26 mouse cellular contexts compared by ENCODE assay signal in the genomic region with DNA sequence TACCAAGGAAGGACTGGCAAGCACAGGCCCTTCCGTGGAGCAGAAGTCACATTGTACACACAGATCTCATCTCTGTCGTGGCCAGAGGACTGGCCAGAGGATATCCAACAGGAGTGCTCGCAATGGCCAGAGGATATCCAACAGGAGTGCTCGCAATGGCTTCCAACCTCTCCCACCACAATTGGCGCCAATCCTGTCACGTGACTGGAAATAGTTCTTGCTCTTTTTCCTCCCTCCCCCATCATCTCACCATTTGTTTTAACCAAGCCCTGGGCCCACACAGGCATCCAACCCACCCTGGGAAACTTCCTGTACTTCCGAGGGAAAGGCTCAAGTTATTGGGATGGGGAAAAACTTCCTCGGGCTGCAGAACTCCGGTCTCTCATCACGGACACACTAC.
"Had no signal": no experiment of that assay in that cellular context is flagged by ENCODE, and none has a peak within 500 bp of the region (broad histone marks: within the 10 kb centered on the region; RNA-seq: fewer than 3 reads in every experiment).

No protein-coding gene starts in this region.

- H3K27ac ChIP-seq: heart, adult 2 months; heart, embryonic 13.5 days; heart, embryonic 15.5 days; hindbrain, embryonic 13.5 days; hindbrain, embryonic 15.5 days; hindbrain, postnatal 0 days; kidney, embryonic 15.5 days; kidney, postnatal 0 days; limb, embryonic 13.5 days; limb, embryonic 15.5 days; liver, embryonic 12.5 days; liver, embryonic 14.5 days had no signal

- H3K4me2 ChIP-seq: heart, embryonic 11.5 days; heart, embryonic 13.5 days; heart, embryonic 15.5 days; hindbrain, embryonic 13.5 days; hindbrain, embryonic 15.5 days; kidney, embryonic 15.5 days; limb, embryonic 13.5 days; limb, embryonic 15.5 days; liver, embryonic 12.5 days had no signal

- DNase-seq: gastrocnemius, postnatal 14 days; gastrocnemius, postnatal 36 days; heart, adult 2 months; heart, postnatal 14 days; heart, postnatal 36 days; kidney, adult 11 months; kidney, adult 2 months; kidney, adult 9 months; kidney, postnatal 14 days; kidney, postnatal 36 days; layer of hippocampus, adult 9-11 months; layer of hippocampus, postnatal 36 days; left cerebral cortex, postnatal 4 days had no signal

- H3K9me3 ChIP-seq: heart, embryonic 13.5 days; heart, embryonic 15.5 days; hindbrain, embryonic 13.5 days; hindbrain, embryonic 15.5 days; kidney, embryonic 15.5 days; limb, embryonic 13.5 days; limb, embryonic 15.5 days; liver, embryonic 12.5 days had no signal

- H3K36me3 ChIP-seq: hindbrain, embryonic 13.5 days; hindbrain, embryonic 15.5 days; kidney, embryonic 15.5 days; limb, embryonic 13.5 days; limb, embryonic 15.5 days had no signal

- ATAC-seq: hindbrain, postnatal 0 days; intestine, embryonic 16.5 days; liver, embryonic 12.5 days had no signal

- H3K4me3 ChIP-seq: heart, adult 2 months; heart, embryonic 13.5 days; heart, embryonic 15.5 days; hindbrain, embryonic 13.5 days; hindbrain, embryonic 15.5 days; kidney, embryonic 15.5 days; limb, embryonic 13.5 days; limb, embryonic 15.5 days; liver, embryonic 12.5 days had no signal

- H3K4me1 ChIP-seq: kidney, embryonic 15.5 days; limb, embryonic 13.5 days; liver, embryonic 12.5 days had no signal

- H3K27me3 ChIP-seq: hindbrain, embryonic 15.5 days; kidney, embryonic 15.5 days; limb, embryonic 13.5 days; limb, embryonic 15.5 days had no signal

- H3K9ac ChIP-seq: heart, embryonic 15.5 days; hindbrain, embryonic 13.5 days; hindbrain, embryonic 15.5 days; kidney, embryonic 15.5 days; limb, embryonic 13.5 days; limb, embryonic 15.5 days; liver, embryonic 12.5 days; liver, embryonic 14.5 days had no signal
